Mouse (Mus musculus) megakaryocyte, embryonic 14.5 days (primary cell): Measurements from ENCODE around the gene Hoxd11.

Source experiments
- FLI1 ChIP-seq: IDR thresholded peaks from 2 replicates; pipeline ENCODE4 v1.6.1; 2012; ENCODE audit warnings: low read length, inconsistent platforms, mixed read lengths
- GATA1 ChIP-seq: IDR thresholded peaks from 3 replicates; pipeline ENCODE4 v1.6.1; 2012; ENCODE audit warnings: mixed read lengths, low read length, inconsistent platforms, borderline replicate concordance

GRCm38 (mm10) chr2:74726973-74727639, 47.7 kb downstream of the Hoxd11 start:
- no peak for TF ChIP-seq GATA1
- no peak for TF ChIP-seq FLI1
